Mouse (Mus musculus) brain, adult 2 months (tissue): ENCODE results near the gene Phldb1.

Experiments
- DNase-seq: peaks from one replicate; pipeline ENCODE4 v3.0.0; 2011; ENCODE audit warnings: low read depth, low spot score

Phldb1 gene

GRCm38 (mm10) chr9:44709600-44709999 is 25.4 kb downstream of the Phldb1 start:
- DNase-seq, result peak; percentile 70

- peak; percentile 92 for DNase-seq
Measured at GRCm38 (mm10) chr9:44708925-44709324, 26.1 kb downstream of the Phldb1 start.

DNA sequence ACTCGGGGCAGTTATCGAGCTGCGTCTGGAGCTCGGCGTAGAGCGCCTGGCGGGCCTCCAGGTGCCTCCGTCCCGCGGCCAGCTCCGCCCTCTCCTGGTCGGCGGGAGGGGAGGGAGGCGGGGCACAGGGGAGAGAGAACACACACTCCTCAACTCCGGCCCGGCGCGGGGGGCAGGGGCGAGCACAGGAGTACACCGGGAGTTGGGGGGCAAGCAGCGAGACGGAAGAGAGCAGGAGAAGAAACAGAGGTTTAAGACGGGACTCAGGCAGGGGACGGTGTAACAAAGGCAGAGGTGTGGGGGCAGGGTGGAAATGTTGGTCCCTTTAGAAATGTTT is 26.6 kb downstream of the Phldb1 start:
- peak; percentile 59 for DNase-seq

DNA sequence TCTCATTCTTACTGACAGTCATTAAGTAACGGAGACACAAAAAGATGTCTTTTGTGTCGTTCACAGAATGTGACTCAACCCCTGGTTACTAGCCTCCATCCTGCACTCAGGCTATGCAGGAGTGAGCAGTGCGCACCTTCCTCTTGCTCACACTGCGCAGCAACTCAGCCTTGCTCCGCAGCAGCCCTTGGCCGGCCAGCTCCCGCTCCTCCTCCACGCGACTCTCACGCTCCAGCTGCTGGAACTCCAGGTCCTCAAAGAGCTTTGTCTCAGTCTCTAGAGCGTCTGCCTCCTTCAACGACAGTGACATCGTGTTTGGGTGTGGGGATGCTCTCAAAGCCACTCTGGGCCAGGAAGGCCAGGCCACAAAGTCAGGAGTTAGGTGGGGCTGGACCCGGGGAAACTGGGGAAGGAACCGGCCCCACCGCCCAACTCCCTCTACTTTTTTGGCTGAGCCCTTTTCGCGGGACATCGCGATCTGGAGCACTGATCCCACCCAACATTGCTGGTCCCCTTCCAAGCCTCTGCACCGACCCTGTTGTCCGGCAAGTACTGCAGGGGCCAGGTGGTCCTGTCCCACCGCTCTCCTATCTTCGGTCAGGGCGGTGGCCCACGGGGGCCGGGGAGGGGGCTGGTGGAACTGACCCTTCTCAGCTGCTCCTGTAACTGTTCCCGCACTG is 27.1 kb downstream of the Phldb1 start:
- peak; percentile 48 for DNase-seq

GRCm38 (mm10) chr9:44699730-44700129 is 35.3 kb downstream of the Phldb1 start:
- no peak for DNase-seq

DNA sequence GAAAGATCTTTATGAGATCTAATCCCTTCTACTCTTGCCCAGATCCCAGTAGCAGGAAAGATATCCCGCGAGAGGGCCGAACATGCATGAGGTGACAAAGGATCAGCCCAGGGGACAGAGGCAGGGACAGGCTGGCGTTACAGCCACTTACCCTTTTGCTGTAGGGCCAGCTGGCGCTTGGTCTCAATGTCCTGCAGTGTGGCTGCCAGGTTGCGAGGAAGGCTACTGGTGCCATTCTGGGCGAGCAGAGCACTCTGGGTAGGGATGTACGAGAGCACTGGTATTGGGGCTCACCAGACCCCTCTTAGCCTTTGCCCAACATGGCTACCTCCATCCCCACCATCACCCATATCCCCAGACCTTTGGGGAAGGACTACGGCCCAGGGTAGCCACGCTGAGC is 35.8 kb downstream of the Phldb1 start:
- no peak for DNase-seq

DNA sequence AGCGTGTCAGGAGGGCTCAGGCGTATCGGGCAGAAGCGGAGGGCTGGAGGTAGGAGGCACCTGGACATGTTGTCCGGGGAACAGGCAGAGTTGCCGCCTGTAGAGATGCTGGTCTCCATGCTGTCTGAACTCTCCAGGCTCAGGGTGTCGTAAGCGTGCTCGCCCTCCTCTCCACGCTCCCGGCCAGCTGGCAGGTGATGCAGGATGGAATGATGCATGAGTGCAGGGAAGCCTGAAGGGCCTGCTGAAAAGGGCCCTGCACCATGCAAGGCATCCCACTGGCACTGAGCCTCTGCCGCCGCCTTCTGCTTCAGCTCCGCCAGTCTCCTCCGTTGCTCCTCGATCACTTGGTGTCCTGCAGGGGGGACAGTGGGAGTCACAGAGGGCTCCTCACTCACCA is 37.1 kb downstream of the Phldb1 start:
- DNase-seq, result no peak

GRCm38 (mm10) chr9:44693071-44693470 is 41.9 kb downstream of the Phldb1 start:
- peak; percentile 87 for DNase-seq

GRCm38 (mm10) chr9:44691671-44692520 is 43.1 kb downstream of the Phldb1 start:
- DNase-seq, result peak; percentile 93

DNA sequence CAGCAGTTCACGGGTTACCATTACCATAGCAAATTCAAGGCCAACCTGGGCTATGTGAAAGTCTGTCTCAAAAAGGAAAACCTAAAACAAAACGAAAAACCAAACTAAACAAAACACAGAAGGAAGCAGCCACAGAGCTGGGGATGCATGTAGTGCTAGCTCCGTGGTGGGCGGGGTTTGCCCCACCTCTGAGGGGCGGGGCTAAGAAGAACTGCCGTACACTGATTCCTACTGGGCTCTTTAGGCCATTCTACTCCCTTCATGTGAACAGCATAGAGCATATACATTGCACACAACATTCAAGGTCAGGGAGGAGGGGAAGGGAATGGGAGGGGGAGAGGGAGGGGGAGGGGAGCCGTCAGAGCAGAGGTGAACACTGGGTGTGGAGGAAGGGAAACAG is 44.4 kb downstream of the Phldb1 start:
- DNase-seq, result no peak

- no peak for DNase-seq
Measured at GRCm38 (mm10) chr9:44688013-44688412, 47.0 kb downstream of the Phldb1 start.

DNA sequence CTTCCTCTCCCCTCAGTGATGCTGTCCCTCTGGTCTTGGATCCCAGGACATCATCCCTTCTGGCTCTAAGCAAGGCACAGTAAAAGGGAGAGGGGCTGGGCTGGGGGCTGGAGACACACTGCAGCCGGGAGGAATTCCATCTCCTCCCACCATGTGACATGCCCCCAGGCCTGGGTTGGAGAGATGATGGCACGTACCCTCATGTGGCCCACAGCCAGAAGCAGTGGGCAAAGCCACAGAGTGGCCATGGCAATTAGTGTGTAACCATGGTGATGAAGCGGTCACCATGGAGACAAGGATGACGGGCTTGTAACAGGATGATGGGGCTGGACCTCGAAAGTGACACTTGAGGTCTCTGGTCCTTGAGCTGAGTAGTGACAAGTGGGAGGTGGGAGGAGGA is 48.4 kb downstream of the Phldb1 start:
- peak; percentile 51 for DNase-seq

GRCm38 (mm10) chr9:44685346-44686330 is 49.4 kb downstream of the Phldb1 start:
- DNase-seq, result peak; percentile 62

DNA sequence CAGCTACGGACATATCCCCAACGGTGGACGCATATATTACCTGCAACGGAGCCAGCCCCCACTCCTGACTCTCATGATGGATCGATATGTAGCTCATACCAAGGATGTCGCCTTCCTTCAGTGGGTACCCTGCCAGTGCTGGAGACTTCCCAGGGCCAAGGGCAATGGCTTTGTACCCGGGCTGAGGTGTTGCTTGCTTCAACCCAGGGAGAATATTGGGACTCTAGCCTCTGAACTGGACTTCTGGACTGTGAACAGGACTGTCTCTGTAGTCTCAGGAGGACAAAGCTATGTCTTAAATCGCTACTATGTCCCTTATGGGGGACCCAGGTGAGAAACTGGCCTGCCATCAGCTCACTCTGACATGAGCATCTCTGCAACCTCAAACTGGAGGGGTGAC is 52.0 kb downstream of the Phldb1 start:
- no peak for DNase-seq

DNA sequence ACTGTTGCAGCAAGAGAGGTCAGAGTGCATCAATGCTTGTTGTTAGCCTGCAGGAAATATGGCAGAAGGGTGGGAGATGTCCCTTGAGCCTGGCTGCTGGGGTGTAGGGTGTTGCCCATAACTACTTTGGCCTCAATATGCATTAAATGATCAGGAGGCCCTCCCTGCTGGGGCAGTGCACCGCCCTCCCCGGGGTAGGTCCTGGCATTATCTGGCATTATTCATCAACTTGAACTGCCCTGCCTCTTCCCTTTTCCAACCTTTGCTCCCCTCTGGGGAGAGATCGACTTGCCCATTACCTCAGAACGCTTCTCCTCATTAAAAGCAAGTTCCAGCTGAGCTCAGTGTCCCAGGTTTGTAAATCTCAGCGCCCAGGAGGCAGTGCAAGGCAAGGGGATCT is 55.4 kb downstream of the Phldb1 start:
- no peak for DNase-seq

- DNase-seq, result no peak
Measured at GRCm38 (mm10) chr9:44678288-44678871, 56.6 kb downstream of the Phldb1 start.

DNA sequence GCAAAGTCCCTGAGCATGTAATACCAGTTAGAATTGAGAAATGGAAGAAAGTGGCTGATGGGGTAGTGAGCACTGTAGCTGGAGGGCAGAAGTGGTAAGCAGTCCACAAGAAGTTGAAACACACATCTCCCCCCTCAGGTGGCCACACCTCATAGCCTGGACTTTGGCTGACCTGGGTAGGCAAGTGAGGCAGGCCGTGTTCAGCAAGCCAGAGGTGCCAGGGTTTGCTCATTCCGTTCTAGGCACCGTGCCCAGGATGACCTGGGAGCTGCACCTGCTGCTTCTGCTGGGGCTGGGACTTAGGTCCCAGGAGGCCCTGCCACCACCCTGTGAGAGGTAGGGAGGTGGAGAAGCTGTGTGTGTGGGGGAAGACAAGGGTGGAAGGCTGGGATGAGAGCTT is 62.0 kb downstream of the Phldb1 start, which contains the start of gene Treh:
Gene Treh, plus strand, starts transcription at position 229 of the 400 bp plus-strand sequence.
- DNase-seq, result no peak

DNA sequence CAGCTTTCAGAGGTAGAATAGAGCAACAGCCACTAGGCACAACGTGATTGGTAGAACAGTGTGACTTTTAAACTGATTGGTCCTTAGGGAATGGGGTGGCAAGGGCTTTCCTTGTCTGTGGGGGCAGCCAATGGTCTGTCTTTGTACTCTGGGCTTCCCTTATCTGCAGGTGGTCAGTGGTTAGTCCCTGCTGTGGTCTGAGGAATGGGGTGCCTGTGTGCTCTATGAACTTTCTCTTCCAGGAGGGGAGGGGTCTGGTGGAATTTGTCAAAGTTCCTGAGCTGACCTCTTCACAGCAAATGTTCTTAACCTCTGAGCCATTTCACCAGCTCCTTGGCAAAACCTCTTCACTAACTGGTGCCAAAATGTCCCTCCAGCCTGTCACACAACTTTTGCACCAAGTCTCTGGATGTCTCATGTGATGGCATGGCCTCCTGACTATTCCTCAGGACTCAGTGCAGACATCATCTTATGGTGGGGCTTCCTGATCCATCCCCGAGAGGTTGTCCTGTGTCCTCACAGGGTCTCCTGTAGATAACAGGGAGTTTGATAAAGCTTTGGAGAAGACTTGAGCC is 62.6 kb downstream of the Phldb1 start:
- no peak for DNase-seq

- DNase-seq, result no peak
Measured at GRCm38 (mm10) chr9:44671416-44671815, 63.6 kb downstream of the Phldb1 start.

- no peak for DNase-seq
Measured at GRCm38 (mm10) chr9:44663706-44664105, 71.3 kb downstream of the Phldb1 start.
